Mouse (Mus musculus) ovary, adult 18-20 months (tissue): ENCODE data around the gene Prkag3.

Experiments used
- DNase-seq: peaks from one replicate; pipeline ENCODE4 v3.0.0; 2022; ENCODE audit warnings: low spot score, mixed read lengths

Prkag3 gene

GRCm38 (mm10) chr1:74759773-74760172 is 10.8 kb upstream of the Prkag3 start:
- DNase-seq: no peak

DNA sequence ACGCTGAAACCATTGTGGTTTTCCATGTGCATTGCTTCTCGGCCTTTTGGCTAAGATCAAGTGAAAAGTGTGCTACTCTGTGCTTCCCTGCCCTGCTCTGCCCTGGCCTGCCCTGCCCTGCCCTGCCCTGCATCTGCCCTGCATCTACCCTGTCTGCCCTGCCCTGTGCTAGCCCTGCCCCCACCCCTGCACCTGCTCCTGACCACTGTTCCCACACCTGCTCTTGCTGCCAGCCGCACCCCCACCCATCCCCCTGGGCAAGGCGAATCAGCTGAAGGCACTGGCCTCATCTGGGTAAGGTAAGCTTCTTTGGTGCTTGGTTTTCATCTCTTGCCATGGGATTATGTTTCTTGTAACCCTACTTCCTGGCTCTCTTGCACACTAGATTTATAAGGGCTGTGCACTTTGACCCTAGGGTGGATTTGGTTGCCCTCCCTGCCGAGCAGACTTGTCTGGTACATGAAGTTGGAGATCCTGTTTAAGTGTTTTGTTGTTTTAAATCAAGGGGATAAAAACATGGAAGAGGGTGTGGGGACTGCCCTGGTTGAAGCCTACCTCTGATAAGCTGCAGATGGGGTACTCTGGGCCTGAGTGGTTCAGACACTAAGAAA is 5.3 kb upstream of the Prkag3 start:
- no peak for DNase-seq

- DNase-seq: no peak
Observed at GRCm38 (mm10) chr1:74753266-74753974, 4.4 kb upstream of the Prkag3 start.

DNA sequence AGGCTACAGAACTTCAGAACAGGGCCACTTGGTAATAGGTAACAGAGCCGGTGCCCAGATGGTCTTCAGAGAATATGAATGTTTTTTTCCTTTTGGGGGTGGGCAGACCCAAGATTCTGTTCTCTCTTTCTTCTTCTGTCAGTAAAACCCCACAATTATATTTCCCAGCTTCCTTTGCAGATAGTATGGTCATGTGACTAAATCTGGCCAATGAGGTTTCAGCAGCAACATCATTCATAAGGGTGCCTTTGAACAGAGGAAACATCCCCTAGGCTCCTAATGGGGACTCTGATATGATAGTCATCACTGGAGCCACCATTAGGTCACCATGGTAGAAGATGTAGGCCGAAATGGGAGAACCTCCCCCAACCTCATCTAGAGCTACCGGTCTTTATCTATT is 3.8 kb upstream of the Prkag3 start:
- DNase-seq: no peak

- no peak for DNase-seq
Observed at GRCm38 (mm10) chr1:74752150-74752549, 3.1 kb upstream of the Prkag3 start.

DNA sequence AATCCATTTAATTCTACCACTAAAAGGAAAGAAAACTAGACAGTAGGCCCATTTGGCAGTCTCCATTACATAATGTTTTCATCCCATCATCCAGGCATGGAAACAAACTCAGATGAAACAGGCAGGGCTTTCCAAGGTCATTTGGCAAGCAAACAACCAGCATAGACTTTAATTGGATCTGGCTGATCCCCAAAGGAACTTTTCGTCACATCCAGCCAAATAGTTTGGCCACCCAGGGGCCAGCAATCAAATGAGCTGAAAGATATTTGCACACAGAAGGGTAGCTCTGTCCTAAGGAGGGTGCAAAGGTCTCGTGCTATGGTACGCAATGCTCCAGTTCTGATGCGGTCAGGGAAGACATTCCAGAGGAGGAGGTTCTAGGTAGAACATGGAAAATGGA is 1.7 kb upstream of the Prkag3 start:
- no peak for DNase-seq

GRCm38 (mm10) chr1:74749301-74749700 is 280 bp upstream of the Prkag3 start:
- DNase-seq: peak; percentile 47

GRCm38 (mm10) chr1:74747335-74747734 is 1.7 kb downstream of the Prkag3 start:
- DNase-seq: no peak

GRCm38 (mm10) chr1:74740846-74741245 is 8.2 kb downstream of the Prkag3 start:
- DNase-seq: no peak

GRCm38 (mm10) chr1:74737500-74737899 is 11.5 kb downstream of the Prkag3 start:
- no peak for DNase-seq

- DNase-seq: no peak
Observed at GRCm38 (mm10) chr1:74736977-74737376, 12.0 kb downstream of the Prkag3 start.

- no peak for DNase-seq
Observed at GRCm38 (mm10) chr1:74728446-74728845, 20.6 kb downstream of the Prkag3 start.

DNA sequence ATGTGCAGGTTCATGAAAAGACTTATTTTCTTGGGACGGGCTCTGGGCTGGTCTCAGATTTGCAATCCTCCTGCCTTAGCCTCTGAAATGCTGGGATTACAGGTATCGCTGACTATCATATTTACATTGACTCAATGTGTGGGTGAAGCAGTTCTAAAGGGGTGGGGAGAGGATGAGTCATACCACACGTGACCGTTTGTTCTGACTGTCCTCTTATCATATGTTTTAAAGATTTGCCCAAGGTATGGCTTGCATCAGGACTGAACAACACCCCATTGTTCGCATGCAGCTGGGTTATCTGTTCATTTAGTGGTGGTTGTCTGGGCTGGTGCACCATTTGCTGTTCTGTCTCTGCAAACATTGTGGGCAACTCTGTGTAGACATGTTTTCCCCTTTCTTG is 22.3 kb downstream of the Prkag3 start:
- no peak for DNase-seq

- no peak for DNase-seq
Observed at GRCm38 (mm10) chr1:74726114-74726513, 22.9 kb downstream of the Prkag3 start.

DNA sequence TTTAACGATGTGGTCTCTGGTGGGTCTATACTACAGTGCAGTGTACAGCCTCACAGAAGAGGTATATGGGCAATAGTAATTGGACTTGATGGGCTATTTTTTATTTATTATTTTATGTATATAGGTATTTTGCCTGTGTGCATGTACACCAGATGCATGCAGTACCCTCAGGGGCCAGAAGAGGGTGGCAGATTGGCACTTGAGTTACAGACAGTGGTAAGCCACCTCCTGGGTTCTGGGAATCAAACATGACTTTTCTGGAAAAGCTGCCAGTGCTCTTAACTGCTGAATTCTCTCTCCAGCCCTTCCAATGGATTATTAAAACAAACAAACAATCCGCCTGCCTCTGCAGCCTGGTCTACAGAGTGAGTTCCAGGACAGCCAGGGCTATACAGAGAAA is 25.3 kb downstream of the Prkag3 start:
- no peak for DNase-seq

DNA sequence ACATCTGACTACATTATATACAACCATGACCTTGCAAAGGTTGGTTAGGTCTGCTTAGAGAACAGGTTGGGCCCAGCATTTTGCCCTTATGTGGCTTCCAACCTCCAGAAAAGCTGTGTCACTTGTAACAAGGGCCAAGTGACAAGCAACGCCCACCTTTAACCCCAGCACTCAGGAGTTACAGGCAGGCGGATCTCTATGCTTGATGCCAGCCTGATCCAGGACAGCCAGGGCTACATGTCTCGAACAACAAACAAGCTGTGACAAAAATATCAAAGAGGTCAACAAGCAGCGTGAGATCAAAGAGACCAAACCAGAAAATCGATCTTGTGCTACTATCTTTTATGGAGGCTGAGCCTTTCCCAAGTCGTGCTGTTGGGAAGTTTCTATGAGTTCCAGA is 27.4 kb downstream of the Prkag3 start:
- DNase-seq: no peak

GRCm38 (mm10) chr1:74719281-74719680 is 29.7 kb downstream of the Prkag3 start:
- no peak for DNase-seq

DNA sequence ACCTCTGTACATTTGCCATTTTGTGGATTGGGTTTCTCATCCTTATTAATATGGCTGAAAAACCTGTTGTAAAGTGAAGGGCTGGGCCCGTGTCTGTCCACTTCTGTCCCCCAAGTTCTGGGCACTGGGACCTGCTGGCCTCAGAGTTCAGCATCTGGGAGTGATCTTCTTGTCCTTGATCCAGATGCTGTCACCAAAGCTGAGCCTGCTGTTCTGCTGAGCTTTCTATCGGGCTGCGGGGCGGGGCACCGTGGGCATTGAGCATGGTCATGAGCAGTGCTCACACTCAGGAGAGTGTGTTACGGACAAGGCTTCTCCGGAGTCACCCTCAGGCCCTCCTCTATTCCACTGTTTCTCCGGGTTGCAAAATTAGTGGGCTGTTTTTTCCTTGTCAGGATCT is 30.9 kb downstream of the Prkag3 start:
- DNase-seq: no peak

DNA sequence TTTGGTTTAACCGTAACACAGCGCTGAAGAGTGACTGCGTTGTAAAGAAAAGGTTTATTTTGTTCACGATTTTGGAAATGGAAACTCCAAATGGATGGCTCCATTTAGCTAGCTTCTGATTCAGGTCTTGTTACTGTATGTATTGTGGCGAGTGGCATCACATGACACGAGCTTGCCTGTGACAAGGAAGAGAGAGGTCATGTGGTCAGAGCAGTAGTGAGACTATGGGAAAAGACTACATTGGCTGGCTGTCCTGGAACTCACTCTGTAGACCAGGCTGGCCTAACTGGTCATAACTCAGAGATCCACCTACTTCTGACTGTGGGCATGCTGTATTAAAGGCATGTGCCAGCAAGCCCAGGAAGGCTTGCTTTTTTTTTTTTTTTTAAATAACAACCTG is 33.1 kb downstream of the Prkag3 start:
- no peak for DNase-seq

GRCm38 (mm10) chr1:74715468-74715867 is 33.6 kb downstream of the Prkag3 start:
- DNase-seq: no peak

DNA sequence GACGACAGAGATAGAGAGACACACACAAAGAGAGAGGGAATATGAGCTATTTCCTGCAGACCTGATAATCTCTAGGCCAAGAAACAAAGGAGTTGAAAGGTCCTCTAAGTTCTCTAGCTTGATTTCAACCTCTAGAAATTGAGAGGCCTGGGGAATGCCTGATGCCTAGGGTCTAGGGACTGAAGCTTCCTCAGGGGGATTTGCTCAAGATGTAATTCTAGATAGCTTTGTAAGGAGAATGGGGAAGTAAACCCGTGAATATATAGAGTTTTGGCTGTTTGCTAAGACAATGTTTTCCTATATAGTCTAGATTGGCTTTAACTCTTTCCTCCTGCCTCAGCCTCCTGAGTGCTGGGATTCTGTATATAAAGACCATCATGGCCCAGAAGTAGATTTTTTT is 34.1 kb downstream of the Prkag3 start:
- no peak for DNase-seq

GRCm38 (mm10) chr1:74713859-74714730 is 34.9 kb downstream of the Prkag3 start:
- no peak for DNase-seq
